Mouse (Mus musculus): ENCODE results near the gene Hipk1. TPM values are rescaled to one million over a fixed set of nuclear protein-coding genes. Genes with fewer than 3 reads are reported as not detected.

Gene Hipk1
- polyA plus RNA-seq, 1 experiment from 2014 or later: 9.8 TPM

GRCm38 (mm10) chr3:103695556-103695955 is 95.8 kb downstream of the Hipk1 start:
- no peaks in the 10 kb centered on the region for H3K4me1 ChIP-seq (replicated peaks; ENCODE audit: insufficient read depth, low read length)
- no peak for ATAC-seq (replicated peaks; ENCODE audit: low FRiP score, low read depth)
- DNase-seq (ENCODE audit: low spot score): no peak
- no peaks in the 10 kb centered on the region for H3K36me3 ChIP-seq (ENCODE audit: insufficient read depth, low read length)
- H3K4me3 ChIP-seq (replicated peaks; ENCODE audit: low read depth, low read length): no peak overlapping the region
- no peaks in the 10 kb centered on the region for H3K27me3 ChIP-seq (ENCODE audit: insufficient read depth, low read length)
- no peak for TF ChIP-seq CTCF (IDR thresholded peaks at IDR 0.05; ENCODE audit: low read depth)
- WGBS: 49% methylated on average over 3 of the region's 3 CpGs
- H3K9ac ChIP-seq (ENCODE audit: low read depth, low read length): no peak overlapping the region
- H3K4me2 ChIP-seq (ENCODE audit: low read length): no peak overlapping the region
- H3K9me3 ChIP-seq (replicated peaks; ENCODE audit: low read length): no peaks in the 10 kb centered on the region
- no peak overlapping the region for H3K27ac ChIP-seq

- no peaks in the 10 kb centered on the region for H3K36me3 ChIP-seq (ENCODE audit: insufficient read depth, low read length)
- no peaks in the 10 kb centered on the region for H3K9me3 ChIP-seq (replicated peaks; ENCODE audit: low read length)
- H3K27ac ChIP-seq: no peak overlapping the region
- no peak overlapping the region for H3K4me2 ChIP-seq (ENCODE audit: low read length)
- no peak overlapping the region for H3K9ac ChIP-seq (ENCODE audit: low read depth, low read length)
- DNase-seq (ENCODE audit: low spot score) (peak; percentile 54), ATAC-seq (replicated peaks; ENCODE audit: low FRiP score, low read depth) (no peak)
- 86% methylated on average over 3 of the region's 3 CpGs for WGBS
- peak; percentile 53 for TF ChIP-seq CTCF (IDR thresholded peaks at IDR 0.05; ENCODE audit: low read depth)
- H3K4me3 ChIP-seq (replicated peaks; ENCODE audit: low read depth, low read length): no peak overlapping the region
- H3K27me3 ChIP-seq (ENCODE audit: insufficient read depth, low read length): no peaks in the 10 kb centered on the region
- no peaks in the 10 kb centered on the region for H3K4me1 ChIP-seq (replicated peaks; ENCODE audit: insufficient read depth, low read length)
These were observed 100.9 kb downstream of the Hipk1 start for GRCm38 (mm10) chr3:103690506-103690905.

Other genes with a start within 250 kb of the Hipk1 start
- gene Syt6, start 216.3 kb downstream of the Hipk1 start, polyA plus RNA-seq (2015; fragmentation: Nextera tagmentation; extraction: Ambion mirVana): 0.05 TPM in 1 of 2 replicates, not detected in the other
- gene Atg4a-ps, start 145.5 kb downstream of the Hipk1 start, polyA plus RNA-seq (2015; fragmentation: Nextera tagmentation; extraction: Ambion mirVana): 0.26 and 0.46 TPM in 2 replicates
- 48.5 and 51.2 TPM in 2 replicates for gene Olfml3, start 53.6 kb downstream of the Hipk1 start, polyA plus RNA-seq (2015; fragmentation: Nextera tagmentation; extraction: Ambion mirVana)
- gene Gm10964, start 52.2 kb downstream of the Hipk1 start, polyA plus RNA-seq (2015; fragmentation: Nextera tagmentation; extraction: Ambion mirVana): not detected in 2 replicates
- gene Dclre1b, start 17.9 kb upstream of the Hipk1 start, polyA plus RNA-seq (2015; fragmentation: Nextera tagmentation; extraction: Ambion mirVana): 23.1 and 27.1 TPM in 2 replicates
- gene Ap4b1, start 18.0 kb upstream of the Hipk1 start, polyA plus RNA-seq (2015; fragmentation: Nextera tagmentation; extraction: Ambion mirVana): 15.9 and 16.3 TPM in 2 replicates
- gene Gm43064, start 18.0 kb upstream of the Hipk1 start, polyA plus RNA-seq (2015; fragmentation: Nextera tagmentation; extraction: Ambion mirVana): 0.12 and 0.14 TPM in 2 replicates
- 0.08 TPM in 1 of 2 replicates, not detected in the other for gene Bcl2l15, start 41.0 kb upstream of the Hipk1 start, polyA plus RNA-seq (2015; fragmentation: Nextera tagmentation; extraction: Ambion mirVana)
- gene Ptpn22, start 68.2 kb upstream of the Hipk1 start, polyA plus RNA-seq (2015; fragmentation: Nextera tagmentation; extraction: Ambion mirVana): 0.57 and 0.79 TPM in 2 replicates
- 10.8 and 11.4 TPM in 2 replicates for gene Rsbn1, start 122.6 kb upstream of the Hipk1 start, polyA plus RNA-seq (2015; fragmentation: Nextera tagmentation; extraction: Ambion mirVana)
- 21.8 TPM in 2 replicates for gene Phtf1, start 176.5 kb upstream of the Hipk1 start, polyA plus RNA-seq (2015; fragmentation: Nextera tagmentation; extraction: Ambion mirVana)